Mouse (Mus musculus) cerebellum, adult 18-20 months (tissue): ENCODE measurements at regions not wholly inside any gene's neighbourhood (a gene's known extent, or its start where the extent isn't known, plus 50 kb on each side); places are given as distances from the start of the nearest gene placed in this dataset.

Experiments
- DNase-seq, 2 experiments: peaks; one replicate each; pipeline ENCODE4 v3.0.0; 2021

DNA sequence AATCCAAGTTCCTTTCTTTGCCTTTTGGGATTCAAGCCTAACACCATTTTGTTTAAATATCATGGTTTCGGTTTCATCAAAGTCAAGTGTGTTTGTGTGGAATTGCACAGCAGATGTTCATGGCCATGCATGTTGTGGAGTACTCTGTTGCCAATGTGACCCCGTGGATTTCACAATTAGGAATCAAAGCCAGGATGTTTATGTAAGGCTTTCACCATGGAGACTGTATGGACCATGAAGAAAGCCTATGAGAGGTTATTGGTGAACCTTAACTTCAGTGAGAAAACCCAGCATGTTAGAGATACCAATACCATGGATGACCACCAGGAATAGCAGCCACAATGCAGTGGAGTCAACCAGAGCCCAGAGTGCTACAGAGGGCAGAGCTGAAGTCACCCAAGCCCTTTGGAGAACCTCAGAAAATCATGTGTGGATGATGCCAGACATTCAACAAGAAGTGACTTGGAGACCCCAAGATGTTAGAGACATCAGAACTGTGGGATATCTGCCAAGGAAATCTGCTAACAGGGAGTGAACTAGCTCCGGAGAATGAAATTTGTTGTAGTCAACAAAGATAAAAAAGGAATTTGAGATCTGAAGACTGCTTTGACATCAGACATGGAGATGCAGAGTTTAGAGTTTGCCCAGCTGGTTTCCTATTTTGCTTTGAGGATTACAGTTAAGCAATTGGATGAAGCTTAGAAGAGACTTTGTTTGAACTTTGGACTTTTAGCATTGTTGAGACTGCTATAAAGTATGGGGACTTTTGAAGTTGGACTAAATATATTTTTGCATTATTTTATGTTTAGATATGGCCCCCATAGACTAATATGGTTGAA lies 615.3 kb downstream of the Tmem182 start:
- DNase-seq, result no peak

DNA sequence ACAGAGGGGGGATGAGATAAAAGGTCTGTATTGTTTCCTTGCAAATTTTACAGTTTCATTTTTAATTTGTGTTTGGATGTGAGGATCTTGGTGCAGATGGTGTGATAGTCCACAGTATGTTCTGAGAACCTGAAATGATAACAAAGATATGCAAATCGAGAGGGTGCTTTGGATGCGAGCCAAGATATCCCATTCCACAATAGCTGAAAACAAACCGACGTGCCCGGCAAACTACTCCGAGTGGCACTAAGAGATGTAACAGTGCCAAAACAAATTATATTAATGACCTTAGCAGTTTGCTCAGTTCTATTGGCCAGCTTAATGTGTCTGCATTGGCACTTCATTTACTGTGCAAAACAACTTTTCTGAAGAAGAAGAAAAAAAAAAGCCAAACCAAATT lies 622.5 kb downstream of the Tmem182 start:
- DNase-seq, result no peak

DNA sequence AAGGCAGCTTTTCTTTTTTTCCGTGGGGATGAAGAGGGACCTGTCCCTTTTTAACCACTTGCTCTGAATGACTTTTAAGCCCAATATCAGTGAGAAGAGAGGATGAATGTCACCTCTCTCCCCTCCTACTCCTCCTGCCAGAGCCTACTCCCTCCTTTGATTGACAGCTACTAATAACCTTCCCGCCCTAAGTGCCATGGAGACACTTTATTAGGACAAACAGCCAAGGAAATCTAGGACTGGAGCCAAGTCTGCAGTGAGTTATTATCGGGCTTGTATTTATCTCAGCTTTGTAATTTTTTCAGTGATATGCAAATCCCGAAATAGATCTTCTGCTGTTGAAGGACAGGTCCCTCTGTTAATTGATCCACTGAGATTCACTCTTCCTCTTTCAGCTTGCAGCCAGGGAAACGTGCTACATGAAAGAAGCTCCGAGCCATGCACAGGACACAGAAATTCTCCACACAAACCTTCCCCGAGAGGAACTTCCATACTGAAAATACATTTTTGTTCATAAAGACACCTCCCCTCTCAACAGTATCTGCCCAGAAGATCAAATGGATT lies 625.8 kb downstream of the Tmem182 start:
- no peak for DNase-seq

DNA sequence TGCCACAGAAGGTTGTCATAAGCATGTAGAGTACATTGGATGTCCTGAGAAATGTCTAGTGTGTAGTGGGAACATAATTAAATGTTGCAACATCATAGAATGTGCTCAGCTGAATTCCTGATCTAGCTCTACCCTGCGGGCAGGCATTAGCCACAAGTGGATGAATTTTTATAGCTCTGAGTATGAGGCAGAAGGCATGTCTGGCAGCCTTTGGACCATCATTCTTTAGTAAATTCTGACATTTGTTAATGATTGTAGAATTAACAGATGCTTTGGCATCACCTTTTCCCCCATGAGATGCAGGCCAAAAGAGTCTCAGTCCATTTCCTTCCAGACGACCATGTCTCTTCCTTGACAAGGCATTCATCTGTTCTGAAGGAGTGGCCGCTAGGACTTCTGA lies 630.0 kb downstream of the Tmem182 start:
- DNase-seq, result no peak

DNA sequence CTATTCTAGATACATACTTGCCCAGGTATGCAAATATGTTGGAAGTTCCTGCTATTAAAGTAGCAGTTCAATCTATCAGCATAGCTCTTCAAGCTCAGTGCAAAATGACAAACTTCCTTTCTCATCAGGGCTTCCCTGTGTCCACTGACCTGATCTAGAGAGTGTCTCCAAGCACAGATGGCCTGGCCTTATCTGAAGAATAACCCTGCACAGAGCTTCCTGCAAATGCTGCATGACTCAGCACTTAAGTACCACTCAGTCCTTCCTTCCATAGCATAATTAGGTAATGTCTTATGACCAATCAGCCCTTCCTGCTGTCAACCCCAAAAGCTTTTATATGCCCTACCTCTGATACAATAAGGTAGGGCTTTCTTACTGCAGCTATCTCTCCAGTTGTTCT lies 644.6 kb downstream of the Tmem182 start:
- no peak for DNase-seq
